10 mouse cellular contexts compared by ENCODE assay signal in the genomic region with DNA sequence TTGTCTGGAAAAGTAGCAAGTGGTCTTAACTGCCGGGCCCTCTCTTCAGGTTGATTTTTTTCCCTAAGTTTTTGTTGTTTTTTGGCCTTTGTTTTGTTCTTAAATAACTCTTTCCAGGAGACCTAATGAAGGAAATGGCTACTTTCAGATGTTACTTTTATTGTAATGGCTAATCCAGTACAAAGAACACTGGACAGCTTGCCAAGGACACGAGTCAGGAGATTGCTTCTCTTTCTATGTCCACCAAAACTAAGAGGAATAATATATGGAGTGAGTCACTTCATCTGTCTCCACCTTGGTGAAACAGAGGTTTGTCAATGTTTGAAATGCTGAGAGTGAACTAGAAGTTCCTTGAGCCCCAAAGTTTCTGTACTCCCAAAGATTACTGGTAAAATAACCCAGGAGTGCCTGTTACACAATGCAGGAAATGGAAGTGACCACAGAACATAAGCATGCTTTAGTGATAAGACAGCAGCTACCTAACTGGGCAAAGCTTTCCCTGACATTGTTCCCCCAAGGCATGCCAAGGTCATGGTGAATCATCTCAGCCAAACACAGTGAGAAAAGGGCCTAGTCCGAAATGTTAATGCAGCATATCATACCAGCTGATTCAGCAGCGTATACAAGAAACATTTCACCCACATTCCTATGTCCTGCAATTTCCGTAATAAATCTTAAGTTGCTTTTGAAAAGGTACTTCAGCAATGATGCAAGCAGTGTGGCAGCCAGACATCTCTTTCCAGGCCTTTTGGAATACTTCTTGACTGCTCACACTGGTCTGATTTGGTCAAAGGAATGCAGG.
A peak's percentile ranks its signal among the peaks of the same experiment; 100 is the strongest.
DNase-seq lines count a peak whose midpoint lies in the region; ATAC-seq and TF ChIP-seq lines count a peak whose summit lies in the region.
"Had no signal": no experiment of that assay in that cellular context is flagged by ENCODE, and none has a peak within 500 bp of the region (broad histone marks: within the 10 kb centered on the region; RNA-seq: fewer than 3 reads in every experiment).

No protein-coding gene starts in this region.

- WGBS in kidney, adult 2 months, result 7% methylated on average over 5 of the region's 5 CpGs
- 66% methylated on average over 5 of the region's 5 CpGs for WGBS in kidney, embryonic 14.5 days
- 40% methylated on average over 5 of the region's 5 CpGs for WGBS in kidney, postnatal 0 days
- 48% methylated on average over 5 of the region's 5 CpGs for WGBS in small intestine, adult 2 months
- 87% methylated on average over 5 of the region's 5 CpGs for WGBS in forebrain, embryonic 14.5 days

- H3K4me1 ChIP-seq in kidney, adult 2 months (ENCODE audit: control insufficient read depth, insufficient read depth, low read length), result peaks cover 52% of the 10 kb centered on the region
- peaks cover 35% of the 10 kb centered on the region; the same call in 1 of the 2 replicates for H3K4me1 ChIP-seq in kidney, embryonic 14.5 days (ENCODE audit: control insufficient read depth, insufficient read depth, low read length)
- H3K4me1 ChIP-seq in kidney, postnatal 0 days (replicated peaks; ENCODE audit: insufficient read depth, low read length), result peaks cover 39% of the 10 kb centered on the region
- no peaks in the 10 kb centered on the region for H3K4me1 ChIP-seq in small intestine, adult 2 months (ENCODE audit: control insufficient read depth, insufficient read depth, insufficient read length, low read length)
- H3K4me1 ChIP-seq in forebrain, embryonic 14.5 days (ENCODE audit: control insufficient read depth, insufficient read depth, low read length), result peaks cover 6% of the 10 kb centered on the region

- H3K27ac ChIP-seq in kidney, adult 2 months (ENCODE audit: insufficient read depth, low read depth, low read length), result peak overlapping the region; percentile 100
- H3K27ac ChIP-seq in kidney, embryonic 14.5 days (ENCODE audit: low read depth, low read length), result no peak overlapping the region
- peak overlapping the region; percentile 54 for H3K27ac ChIP-seq in kidney, postnatal 0 days
- peak overlapping the region; percentile 32; the same call in 1 of the 2 replicates for H3K27ac ChIP-seq in small intestine, adult 2 months (ENCODE audit: insufficient read depth, low read depth, low read length)
- H3K27ac ChIP-seq in forebrain, embryonic 14.5 days (ENCODE audit: low read depth, low read length), result no peak overlapping the region

- H3K9me3 ChIP-seq in kidney, embryonic 14.5 days (ENCODE audit: control insufficient read depth, low read length), result no peaks in the 10 kb centered on the region
- H3K9me3 ChIP-seq in kidney, postnatal 0 days (replicated peaks; ENCODE audit: low read length), result no peaks in the 10 kb centered on the region
- H3K9me3 ChIP-seq in forebrain, embryonic 14.5 days (replicated peaks; ENCODE audit: control insufficient read depth, low read length), result no peaks in the 10 kb centered on the region

- TF ChIP-seq POLR2A in kidney, adult 2 months (IDR thresholded peaks at IDR 0.05; ENCODE audit: low read depth, low read length), result no peak
- no peak for TF ChIP-seq POLR2A in small intestine, adult 2 months (IDR thresholded peaks at IDR 0.05; ENCODE audit: low read depth, low read length)

- no peak for TF ChIP-seq CTCF in kidney, adult 2 months (conservative IDR thresholded peaks at IDR 0.05; ENCODE audit: insufficient read depth, insufficient read length, low read depth, low read length)
- no peak for TF ChIP-seq CTCF in kidney, postnatal 0 days (IDR thresholded peaks at IDR 0.05; ENCODE audit: low read depth)
- TF ChIP-seq CTCF in small intestine, adult 2 months (IDR thresholded peaks at IDR 0.05; ENCODE audit: extremely low read depth, insufficient read length, insufficient replicate concordance, low read depth, low read length), result no peak

- no peak overlapping the region for H3K9ac ChIP-seq in kidney, embryonic 14.5 days (ENCODE audit: low read depth, low read length)
- H3K9ac ChIP-seq in kidney, postnatal 0 days (ENCODE audit: low read depth, low read length), result no peak overlapping the region
- H3K9ac ChIP-seq in forebrain, embryonic 14.5 days (ENCODE audit: low read length), result no peak overlapping the region

- peak; percentile 73 for DNase-seq in kidney, adult 2 months
- DNase-seq in heart, adult 11 months, result peak; percentile 95
- peak; percentile 46 for DNase-seq in kidney, postnatal 0 days (ENCODE audit: low spot score)
- DNase-seq in layer of hippocampus, adult 9-11 months, result no peak
- DNase-seq in cerebellum, postnatal 10 days, result no peak
- no peak for DNase-seq in forebrain, embryonic 14.5 days (ENCODE audit: low spot score)
- DNase-seq: thymus, postnatal 25 days had no signal

- peaks cover 2% of the 10 kb centered on the region; the same call in 1 of the 2 replicates for H3K36me3 ChIP-seq in kidney, adult 2 months (ENCODE audit: control insufficient read depth, insufficient read depth, low read length)
- H3K36me3 ChIP-seq in kidney, embryonic 14.5 days (ENCODE audit: control insufficient read depth, insufficient read depth, low read length), result no peaks in the 10 kb centered on the region
- H3K36me3 ChIP-seq in kidney, postnatal 0 days (ENCODE audit: insufficient read depth, low read length), result no peaks in the 10 kb centered on the region
- H3K36me3 ChIP-seq in small intestine, adult 2 months (ENCODE audit: control insufficient read depth, insufficient read depth, low read length), result no peaks in the 10 kb centered on the region
- no peaks in the 10 kb centered on the region for H3K36me3 ChIP-seq in forebrain, embryonic 14.5 days (ENCODE audit: control insufficient read depth, insufficient read depth, low read length)

- no peak overlapping the region for H3K4me3 ChIP-seq in kidney, adult 2 months (ENCODE audit: insufficient read depth, low read depth, low read length)
- no peak overlapping the region for H3K4me3 ChIP-seq in kidney, embryonic 14.5 days (ENCODE audit: low read length)
- H3K4me3 ChIP-seq in kidney, postnatal 0 days (replicated peaks; ENCODE audit: low read depth, low read length), result no peak overlapping the region
- no peak overlapping the region for H3K4me3 ChIP-seq in small intestine, adult 2 months (ENCODE audit: low read depth, low read length)
- H3K4me3 ChIP-seq in forebrain, embryonic 14.5 days (ENCODE audit: low read depth, low read length), result no peak overlapping the region
- H3K4me3 ChIP-seq: erythroblast, embryonic 14.5 days had no signal

- no peaks in the 10 kb centered on the region for H3K27me3 ChIP-seq in kidney, adult 2 months (replicated peaks; ENCODE audit: control insufficient read depth, insufficient read depth, low read length)
- H3K27me3 ChIP-seq in kidney, embryonic 14.5 days (ENCODE audit: control insufficient read depth, insufficient read depth, low read length), result no peaks in the 10 kb centered on the region
- H3K27me3 ChIP-seq in kidney, postnatal 0 days (ENCODE audit: insufficient read depth, low read length), result no peaks in the 10 kb centered on the region
- no peaks in the 10 kb centered on the region for H3K27me3 ChIP-seq in small intestine, adult 2 months (ENCODE audit: control insufficient read depth, insufficient read depth, low read length)
- H3K27me3 ChIP-seq in forebrain, embryonic 14.5 days (replicated peaks; ENCODE audit: control insufficient read depth, insufficient read depth, low read length), result no peaks in the 10 kb centered on the region

- ATAC-seq in kidney, embryonic 14.5 days (ENCODE audit: low FRiP score, low TSS enrichment), result no peak
- ATAC-seq in kidney, postnatal 0 days (replicated peaks; ENCODE audit: low FRiP score, low read depth), result no peak; the same call in 1 of the 2 replicates
- no peak for ATAC-seq in forebrain, embryonic 14.5 days

- no peak overlapping the region for H3K4me2 ChIP-seq in kidney, embryonic 14.5 days (replicated peaks; ENCODE audit: low read depth, low read length)
- H3K4me2 ChIP-seq in kidney, postnatal 0 days (ENCODE audit: low read length), result no peak overlapping the region
- H3K4me2 ChIP-seq in forebrain, embryonic 14.5 days (ENCODE audit: low read length), result no peak overlapping the region

Comparison
In these comparisons a context has a peak if more than half of its experiments do, and no peak if none do; other contexts are left out.
1. H3K27ac ChIP-seq: peak in kidney, adult 2 months (single experiment), kidney, postnatal 0 days (single experiment) and small intestine, adult 2 months (single experiment); none in kidney, embryonic 14.5 days (single experiment) and forebrain, embryonic 14.5 days (single experiment).
2. DNase-seq: peak in kidney, adult 2 months (single experiment), heart, adult 11 months (single experiment) and kidney, postnatal 0 days (single experiment); none in layer of hippocampus, adult 9-11 months (single experiment), cerebellum, postnatal 10 days (0 of 2) and forebrain, embryonic 14.5 days (single experiment).